Mouse (Mus musculus): ENCODE measurements around the gene Msi2. TPM values are rescaled to one million over a fixed set of nuclear protein-coding genes. Genes with fewer than 3 reads are reported as not detected.
A peak's percentile ranks its signal among the peaks of the same experiment; 100 is the strongest.

Msi2 gene
- polyA plus RNA-seq, 1 experiment = 14.2 TPM

DNA sequence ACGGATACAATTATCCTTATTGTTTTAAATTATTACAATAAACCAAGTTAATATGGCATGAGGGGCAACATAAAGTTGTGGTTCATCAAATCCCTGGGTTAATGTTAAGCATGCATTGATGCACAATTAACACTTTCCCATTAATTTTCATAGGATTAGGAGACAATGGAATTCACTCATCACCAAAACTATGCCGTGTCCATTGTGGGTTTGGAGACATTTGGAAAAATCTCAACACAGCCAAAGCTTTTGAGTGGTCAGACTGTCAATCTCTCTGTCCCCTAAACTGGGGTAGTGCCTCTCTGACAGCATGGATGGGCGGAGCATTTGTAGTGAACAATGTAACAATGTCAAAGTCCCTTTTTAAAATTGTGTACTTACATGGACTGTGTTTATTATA is 1.3 kb upstream of the Msi2 start:
- no peaks in the 10 kb centered on the region for H3K36me3 ChIP-seq (ENCODE audit: control insufficient read depth, insufficient read depth, low read length)
- no peaks in the 10 kb centered on the region for H3K27me3 ChIP-seq (ENCODE audit: control insufficient read depth, insufficient read depth, low read length)
- peaks cover 5% of the 10 kb centered on the region; the same call in 1 of the 2 replicates for H3K4me1 ChIP-seq (ENCODE audit: control insufficient read depth, insufficient read depth, insufficient read length)
- H3K27ac ChIP-seq (ENCODE audit: insufficient read depth, low read length) = no peak overlapping the region
- DNase-seq (ENCODE audit: low read depth in 1 of 2, low spot score in 2 of 2) = no peak
- TF ChIP-seq CTCF (IDR thresholded peaks at IDR 0.05; ENCODE audit: extremely low read depth, insufficient read depth, insufficient read length, insufficient replicate concordance) = no peak
- 73% methylated on average over 3 of the region's 3 CpGs for WGBS
- H3K4me3 ChIP-seq (ENCODE audit: extremely low read depth, insufficient read depth, insufficient read length) = no peak overlapping the region

DNA sequence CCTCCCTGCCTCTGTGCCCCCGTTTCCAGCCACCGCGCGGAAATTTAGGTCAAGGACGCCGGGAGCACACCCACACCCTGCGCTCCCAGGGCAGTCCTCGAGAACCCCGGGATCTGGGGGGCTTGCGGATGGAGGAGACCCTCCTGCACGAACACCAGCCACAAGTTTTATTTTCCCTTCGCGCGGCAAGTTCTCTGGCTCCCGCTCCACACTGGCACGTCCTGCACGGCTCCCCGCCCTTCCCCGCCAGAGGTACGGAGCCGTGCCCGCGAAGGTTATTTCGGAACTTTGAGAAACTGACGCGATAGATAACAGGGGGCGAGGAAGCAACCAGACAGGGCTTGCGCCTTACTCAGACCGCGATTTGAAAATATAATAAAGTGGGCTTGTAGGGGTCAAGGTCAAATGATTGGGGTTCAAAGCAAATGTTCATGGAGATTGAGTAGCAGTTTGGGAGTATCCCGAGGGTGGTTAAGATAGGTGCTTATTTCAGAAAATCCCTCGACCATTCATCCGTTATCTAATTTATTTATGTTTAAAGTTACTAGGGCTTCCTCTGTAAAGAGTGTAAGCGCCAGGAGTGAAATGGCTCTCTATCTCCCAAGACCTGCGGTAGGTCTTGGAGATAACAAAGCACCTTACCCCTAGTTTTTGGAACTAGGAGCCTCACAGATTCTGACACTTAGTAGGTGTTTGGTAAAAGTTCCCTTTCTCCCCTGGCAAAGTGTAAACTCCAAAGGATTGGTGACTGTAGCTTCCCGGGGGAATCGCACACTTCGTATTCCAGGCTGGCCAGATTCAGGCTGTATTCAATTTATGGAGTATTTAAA is 668 bp upstream of the Msi2 start:
- no peaks in the 10 kb centered on the region for H3K27me3 ChIP-seq (ENCODE audit: control insufficient read depth, insufficient read depth, low read length)
- peak overlapping the region; percentile 75 for H3K4me3 ChIP-seq (ENCODE audit: extremely low read depth, insufficient read depth, insufficient read length)
- H3K36me3 ChIP-seq (ENCODE audit: control insufficient read depth, insufficient read depth, low read length) = no peaks in the 10 kb centered on the region
- peaks cover 5% of the 10 kb centered on the region; the same call in 1 of the 2 replicates for H3K4me1 ChIP-seq (ENCODE audit: control insufficient read depth, insufficient read depth, insufficient read length)
- TF ChIP-seq CTCF (IDR thresholded peaks at IDR 0.05; ENCODE audit: extremely low read depth, insufficient read depth, insufficient read length, insufficient replicate concordance) (no peak), POLR2A (IDR thresholded peaks at IDR 0.05; ENCODE audit: low read depth, low read length) (no peak)
- 9% methylated on average over 38 of the region's 38 CpGs for whole genome bisulfite sequencing
- DNase-seq (ENCODE audit: low read depth in 1 of 2, low spot score in 2 of 2) = peak in 1 of 2 experiments; percentile 35
- H3K27ac ChIP-seq (ENCODE audit: insufficient read depth, low read length) = peak overlapping the region; percentile 50

DNA sequence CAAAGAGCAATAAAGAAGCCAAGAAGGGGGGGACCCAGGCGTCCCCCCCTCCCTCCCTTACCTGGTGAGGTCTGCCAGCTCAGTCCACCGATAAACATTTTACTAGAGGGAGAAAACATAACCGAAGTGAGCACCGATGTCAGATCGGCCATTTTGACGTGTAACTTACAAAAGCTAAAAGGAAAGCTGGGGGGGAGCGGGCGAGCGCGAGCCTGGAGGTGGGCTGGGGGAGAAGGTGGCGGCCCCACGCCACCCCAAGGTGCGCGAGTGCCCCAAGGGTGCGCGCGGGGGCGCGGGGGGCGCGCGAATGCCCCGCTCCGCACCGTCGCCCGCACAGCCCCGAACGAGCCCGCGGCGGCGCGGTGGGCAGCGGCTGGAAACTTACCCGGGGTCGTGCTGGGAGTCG is 666 bp downstream of the Msi2 start:
- 2% methylated on average over 38 of the region's 38 CpGs for WGBS
- TF ChIP-seq POLR2A (IDR thresholded peaks at IDR 0.05; ENCODE audit: low read depth, low read length) (no peak), CTCF (IDR thresholded peaks at IDR 0.05; ENCODE audit: extremely low read depth, insufficient read depth, insufficient read length, insufficient replicate concordance) (no peak)
- Histone ChIP-seq H3K4me1 (ENCODE audit: control insufficient read depth, insufficient read depth, insufficient read length) (peaks cover 5% of the 10 kb centered on the region), H3K27me3 (ENCODE audit: control insufficient read depth, insufficient read depth, low read length) (no peaks in the 10 kb centered on the region), H3K4me3 (ENCODE audit: extremely low read depth, insufficient read depth, insufficient read length) (peak overlapping the region; percentile 75), H3K36me3 (ENCODE audit: control insufficient read depth, insufficient read depth, low read length) (no peaks in the 10 kb centered on the region; the same call in 1 of the 2 replicates), H3K27ac (ENCODE audit: insufficient read depth, low read length) (peak overlapping the region; percentile 64)
- DNase-seq (ENCODE audit: low read depth in 1 of 2, low spot score in 2 of 2) = peak in 1 of 2 experiments; percentile 17

- Histone ChIP-seq H3K4me1 (ENCODE audit: control insufficient read depth, insufficient read depth, insufficient read length) (peaks cover 5% of the 10 kb centered on the region), H3K27ac (ENCODE audit: insufficient read depth, low read length) (no peak overlapping the region), H3K27me3 (ENCODE audit: control insufficient read depth, insufficient read depth, low read length) (no peaks in the 10 kb centered on the region), H3K36me3 (ENCODE audit: control insufficient read depth, insufficient read depth, low read length) (peaks cover 4% of the 10 kb centered on the region), H3K4me3 (ENCODE audit: extremely low read depth, insufficient read depth, insufficient read length) (peak overlapping the region; percentile 75)
- WGBS = under 1% methylated on average over 19 of the region's 19 CpGs
- DNase-seq (ENCODE audit: low read depth in 1 of 2, low spot score in 2 of 2) = no peak
- TF ChIP-seq CTCF (IDR thresholded peaks at IDR 0.05; ENCODE audit: extremely low read depth, insufficient read depth, insufficient read length, insufficient replicate concordance) (no peak), POLR2A (IDR thresholded peaks at IDR 0.05; ENCODE audit: low read depth, low read length) (no peak)
Observed at GRCm38 (mm10) chr11:88717016-88717643, 1.2 kb downstream of the Msi2 start.

DNA sequence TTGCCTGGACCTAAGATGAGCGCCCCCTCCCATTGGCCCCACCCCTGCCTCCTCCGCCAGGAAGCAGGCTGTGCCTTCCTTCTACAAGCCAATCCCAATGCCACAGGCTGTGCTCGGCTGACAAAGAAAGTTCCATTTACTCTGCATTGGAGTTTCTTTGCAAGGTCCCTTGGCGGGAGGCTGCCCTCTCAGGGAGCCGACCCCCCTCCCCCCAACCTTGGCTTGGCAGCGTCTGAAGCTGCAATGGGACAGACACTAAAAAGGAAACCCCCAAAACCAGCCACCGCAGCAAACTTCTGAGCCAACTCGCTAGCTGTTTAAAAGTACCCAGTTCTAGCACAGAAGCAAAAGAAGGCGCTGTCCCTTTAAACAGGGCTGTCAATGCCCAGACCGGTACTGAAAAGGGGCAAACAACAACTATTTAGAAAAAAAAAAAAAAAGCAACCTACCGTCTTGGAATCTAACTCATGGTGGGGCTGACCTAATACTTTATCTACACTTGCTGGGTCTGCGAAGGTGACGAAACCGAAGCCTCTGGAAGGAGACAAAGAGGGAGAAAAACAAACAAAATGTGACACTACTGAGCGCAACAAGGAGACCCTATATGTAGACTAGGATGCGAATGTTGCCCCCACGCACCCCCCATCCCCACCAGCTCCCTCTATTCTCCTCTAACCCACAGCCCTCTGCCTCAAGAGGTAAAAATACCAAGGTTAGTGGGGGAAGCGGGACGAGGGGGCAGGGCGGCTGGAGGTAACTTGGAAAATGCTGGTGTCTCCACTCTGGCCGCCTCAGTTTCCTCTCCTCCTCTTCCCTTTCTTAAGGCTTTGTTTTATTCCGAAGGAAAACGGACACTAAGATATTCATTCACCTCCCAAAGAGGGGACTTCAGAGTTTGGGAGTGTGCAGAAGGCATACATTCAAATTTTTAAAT is 2.0 kb downstream of the Msi2 start:
- WGBS = 5% methylated on average over 23 of the region's 23 CpGs
- H3K4me3 ChIP-seq (ENCODE audit: extremely low read depth, insufficient read depth, insufficient read length) = peak overlapping the region; percentile 58
- H3K4me1 ChIP-seq (ENCODE audit: control insufficient read depth, insufficient read depth, insufficient read length) = peaks cover 5% of the 10 kb centered on the region
- H3K36me3 ChIP-seq (ENCODE audit: control insufficient read depth, insufficient read depth, low read length) = peaks cover 12% of the 10 kb centered on the region
- DNase-seq (ENCODE audit: low read depth in 1 of 2, low spot score in 2 of 2) = peak in 1 of 2 experiments; percentile 25
- TF ChIP-seq CTCF (IDR thresholded peaks at IDR 0.05; ENCODE audit: extremely low read depth, insufficient read depth, insufficient read length, insufficient replicate concordance) (no peak), POLR2A (IDR thresholded peaks at IDR 0.05; ENCODE audit: low read depth, low read length) (no peak)
- H3K27ac ChIP-seq (ENCODE audit: insufficient read depth, low read length) = no peak overlapping the region
- H3K27me3 ChIP-seq (ENCODE audit: control insufficient read depth, insufficient read depth, low read length) = no peaks in the 10 kb centered on the region

DNA sequence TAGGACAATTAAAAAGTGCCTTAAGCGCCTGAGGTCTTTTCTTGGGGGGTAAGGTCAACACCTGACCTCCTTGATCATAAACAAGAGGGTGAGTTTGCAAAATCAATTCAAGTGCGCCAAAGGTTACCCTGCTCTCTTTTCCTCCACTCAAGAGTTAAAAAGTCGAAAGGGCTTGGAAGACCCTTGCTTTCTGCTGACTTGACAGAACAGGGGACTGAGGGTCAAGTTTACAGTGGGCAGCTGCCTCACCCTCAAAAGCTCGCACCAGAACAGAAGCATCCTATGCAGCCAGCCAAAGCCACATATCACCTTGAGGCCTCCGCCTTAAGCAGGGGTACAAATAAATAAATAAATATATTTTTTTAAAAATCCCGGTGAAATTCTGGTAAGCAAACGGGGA is 3.0 kb downstream of the Msi2 start:
- 69% methylated on average over 7 of the region's 7 CpGs for WGBS
- TF ChIP-seq POLR2A (IDR thresholded peaks at IDR 0.05; ENCODE audit: low read depth, low read length) = no peak
- no peak for TF ChIP-seq CTCF (IDR thresholded peaks at IDR 0.05; ENCODE audit: extremely low read depth, insufficient read depth, insufficient read length, insufficient replicate concordance)
- H3K27ac ChIP-seq (ENCODE audit: insufficient read depth, low read length) = no peak overlapping the region
- H3K4me1 ChIP-seq (ENCODE audit: control insufficient read depth, insufficient read depth, insufficient read length) = peaks cover 5% of the 10 kb centered on the region
- H3K4me3 ChIP-seq (ENCODE audit: extremely low read depth, insufficient read depth, insufficient read length) = no peak overlapping the region
- peaks cover 16% of the 10 kb centered on the region for H3K36me3 ChIP-seq (ENCODE audit: control insufficient read depth, insufficient read depth, low read length)
- no peak for DNase-seq (ENCODE audit: low read depth in 1 of 2, low spot score in 2 of 2)
- no peaks in the 10 kb centered on the region for H3K27me3 ChIP-seq (ENCODE audit: control insufficient read depth, insufficient read depth, low read length)
